Comparison of ENCODE assay signal across 8 mouse cellular contexts in the genomic region with DNA sequence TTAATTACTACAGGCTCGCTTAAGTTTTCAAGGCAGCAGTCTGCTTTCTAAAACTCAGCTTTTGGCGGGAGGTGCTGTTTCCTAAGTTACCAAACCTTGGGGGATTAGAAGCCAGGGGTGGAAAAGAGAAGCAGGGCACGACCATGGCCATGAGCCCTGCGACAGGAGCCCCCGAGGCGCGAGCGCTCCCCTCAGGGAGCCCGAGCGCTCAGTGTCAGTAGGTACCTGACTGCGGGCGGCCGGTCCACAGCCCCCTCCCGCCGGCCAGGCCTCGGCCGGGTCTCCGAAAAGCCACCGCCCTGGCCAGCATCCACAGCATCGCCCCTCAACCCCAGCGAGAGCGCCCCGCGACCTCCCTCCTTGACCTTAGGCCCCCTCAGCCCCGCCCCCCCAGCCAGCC. TPM values are rescaled to one million over a fixed set of nuclear protein-coding genes. Genes with fewer than 3 reads are reported as not detected.
DNase-seq lines count a peak whose midpoint lies in the region; ATAC-seq and TF ChIP-seq lines count a peak whose summit lies in the region.

No protein-coding gene starts in this region.

- peak; percentile 74 for ATAC-seq in kidney, postnatal 0 days (replicated peaks; ENCODE audit: low FRiP score, low read depth)
- peak; percentile 81 for ATAC-seq in embryonic facial prominence, embryonic 14.5 days (ENCODE audit: low read depth)
- ATAC-seq in intestine, postnatal 0 days: peak; percentile 58
- peak; percentile 83 for ATAC-seq in neural tube, embryonic 12.5 days (ENCODE audit: low FRiP score, low read depth)

- no peaks in the 10 kb centered on the region for H3K4me1 ChIP-seq in kidney, postnatal 0 days (replicated peaks; ENCODE audit: insufficient read depth, low read length)
- peaks cover 0 to 8% of the 10 kb centered on the region in 2 experiments; a peak in 1 of 4 replicates for H3K4me1 ChIP-seq in ES-E14 (ENCODE audit: control insufficient read depth in 2 of 2, insufficient read depth in 2 of 2, low read length in 2 of 2, poor library complexity in 1 of 2)
- H3K4me1 ChIP-seq in embryonic facial prominence, embryonic 14.5 days (ENCODE audit: control insufficient read depth, insufficient read depth, low read length): 0 out of 2 replicates have a peak, but pooled peaks cover 5% of the 10 kb centered on the region
- H3K4me1 ChIP-seq in intestine, postnatal 0 days (replicated peaks; ENCODE audit: control insufficient read depth, insufficient read depth, low read length): peaks cover 6% of the 10 kb centered on the region
- H3K4me1 ChIP-seq in neural tube, embryonic 12.5 days: peaks cover 3% of the 10 kb centered on the region; the same call in 1 of the 2 replicates

- peak overlapping the region; percentile 87 for H3K27ac ChIP-seq in kidney, postnatal 0 days
- peak overlapping the region; percentile 77 for H3K27ac ChIP-seq in ES-E14 (ENCODE audit: insufficient read depth, low read depth, low read length, poor library complexity, severe bottlenecking)
- peak overlapping the region; percentile 81 for H3K27ac ChIP-seq in embryonic facial prominence, embryonic 14.5 days (replicated peaks; ENCODE audit: low read depth, low read length)
- peak overlapping the region; percentile 94 for H3K27ac ChIP-seq in intestine, postnatal 0 days (ENCODE audit: low read depth, low read length)
- H3K27ac ChIP-seq in neural tube, embryonic 12.5 days: peak overlapping the region; percentile 10; the same call in 1 of the 2 replicates

- no peaks in the 10 kb centered on the region for H3K9me3 ChIP-seq in kidney, postnatal 0 days (replicated peaks; ENCODE audit: low read length)
- H3K9me3 ChIP-seq in ES-E14 (ENCODE audit: control insufficient read depth, insufficient read depth, low read depth, low read length): no peaks in the 10 kb centered on the region
- H3K9me3 ChIP-seq in embryonic facial prominence, embryonic 14.5 days (ENCODE audit: control insufficient read depth, low read length): no peaks in the 10 kb centered on the region
- no peaks in the 10 kb centered on the region for H3K9me3 ChIP-seq in intestine, postnatal 0 days (ENCODE audit: control insufficient read depth)
- no peaks in the 10 kb centered on the region for H3K9me3 ChIP-seq in neural tube, embryonic 12.5 days

- no peak for TF ChIP-seq CTCF in kidney, postnatal 0 days (IDR thresholded peaks at IDR 0.05; ENCODE audit: low read depth)
- TF ChIP-seq CTCF in intestine, postnatal 0 days (IDR thresholded peaks at IDR 0.05; ENCODE audit: low read depth): no peak

- H3K4me2 ChIP-seq in kidney, postnatal 0 days (ENCODE audit: low read length): peak overlapping the region; percentile 75
- peak overlapping the region; percentile 65 for H3K4me2 ChIP-seq in embryonic facial prominence, embryonic 14.5 days (ENCODE audit: low read depth, low read length)
- peak overlapping the region; percentile 79 for H3K4me2 ChIP-seq in intestine, postnatal 0 days (replicated peaks; ENCODE audit: low read depth)
- H3K4me2 ChIP-seq in neural tube, embryonic 12.5 days (replicated peaks): peak overlapping the region; percentile 66

- peak; percentile 50 for DNase-seq in kidney, postnatal 0 days (ENCODE audit: low spot score)
- no peak for DNase-seq in kidney, adult 9 months
- peak; percentile 17 for DNase-seq in ES-E14 (ENCODE audit: low read depth, low spot score)
- DNase-seq in embryonic facial prominence, embryonic 14.5 days (ENCODE audit: low spot score): peak; percentile 51
- no peak for DNase-seq in spleen, adult 18-20 months
- no peak for DNase-seq in layer of hippocampus, adult 9-10 months (ENCODE audit: low spot score)

- no peaks in the 10 kb centered on the region for H3K27me3 ChIP-seq in kidney, postnatal 0 days (ENCODE audit: insufficient read depth, low read length)
- no peaks in the 10 kb centered on the region for H3K27me3 ChIP-seq in embryonic facial prominence, embryonic 14.5 days (replicated peaks; ENCODE audit: control insufficient read depth, insufficient read depth, low read length)
- H3K27me3 ChIP-seq in intestine, postnatal 0 days (replicated peaks; ENCODE audit: control insufficient read depth, insufficient read depth, low read length): no peaks in the 10 kb centered on the region
- H3K27me3 ChIP-seq in neural tube, embryonic 12.5 days (replicated peaks): no peaks in the 10 kb centered on the region

- in situ Hi-C loops in ES-E14 (cut with MboI; ENCODE audit: low sequenced_read_pairs in 2 of 2, unreplicated experiment in 2 of 2): no loop called here

- no peaks in the 10 kb centered on the region for H3K36me3 ChIP-seq in kidney, postnatal 0 days (ENCODE audit: insufficient read depth, low read length)
- H3K36me3 ChIP-seq in ES-E14 (ENCODE audit: control insufficient read depth, insufficient read depth, low read length, poor library complexity, severe bottlenecking): peaks cover 3% of the 10 kb centered on the region; the same call in 1 of the 2 replicates
- H3K36me3 ChIP-seq in embryonic facial prominence, embryonic 14.5 days (ENCODE audit: control insufficient read depth, insufficient read depth, low read length): no peaks in the 10 kb centered on the region
- no peaks in the 10 kb centered on the region for H3K36me3 ChIP-seq in intestine, postnatal 0 days (ENCODE audit: control insufficient read depth, insufficient read depth)
- H3K36me3 ChIP-seq in neural tube, embryonic 12.5 days: no peaks in the 10 kb centered on the region

- peak overlapping the region; percentile 87 for H3K4me3 ChIP-seq in kidney, postnatal 0 days (replicated peaks; ENCODE audit: low read depth, low read length)
- H3K4me3 ChIP-seq in ES-E14 (ENCODE audit: insufficient read depth in 1 of 2, low read depth in 1 of 2, low read length in 2 of 2, poor library complexity in 1 of 2, severe bottlenecking in 1 of 2): peak overlapping the region; percentile 93 to 96
- H3K4me3 ChIP-seq in embryonic facial prominence, embryonic 14.5 days (ENCODE audit: low read depth, low read length): peak overlapping the region; percentile 80
- peak overlapping the region; percentile 84 for H3K4me3 ChIP-seq in intestine, postnatal 0 days (ENCODE audit: low read depth, low read length)
- H3K4me3 ChIP-seq in neural tube, embryonic 12.5 days: peak overlapping the region; percentile 86

- H3K9ac ChIP-seq in kidney, postnatal 0 days (ENCODE audit: low read depth, low read length): peak overlapping the region; percentile 72
- H3K9ac ChIP-seq in ES-E14 (ENCODE audit: insufficient read depth, low read depth, low read length, poor library complexity, severe bottlenecking): peak overlapping the region; percentile 94
- H3K9ac ChIP-seq in embryonic facial prominence, embryonic 14.5 days (ENCODE audit: low read depth, low read length): peak overlapping the region; percentile 78
- H3K9ac ChIP-seq in intestine, postnatal 0 days (ENCODE audit: low read depth, low read length): peak overlapping the region; percentile 96
- H3K9ac ChIP-seq in neural tube, embryonic 12.5 days: peak overlapping the region; percentile 58

- WGBS in kidney, postnatal 0 days: 1% methylated on average over 25 of the region's 25 CpGs
- WGBS in embryonic facial prominence, embryonic 14.5 days: under 1% methylated on average over 12 of the region's 25 CpGs
- WGBS in intestine, postnatal 0 days: 0% methylated on average over 25 of the region's 25 CpGs
- WGBS in neural tube, embryonic 12.5 days: 1% methylated on average over 24 of the region's 25 CpGs

TF ChIP-seq in ES-E14, 5 proteins besides CTCF, POLR2A, EP300 and RAD21:
- TF ChIP-seq CHD2 (IDR thresholded peaks at IDR 0.05; ENCODE audit: low read depth, low read length): no peak

RNA-seq across cellular contexts. Expression of gene Mplkip, which starts 0.6 kb away (rescaled TPM):
- 52.7 and 58.7 TPM in 2 replicates for polyA plus RNA-seq in kidney, postnatal 0 days (2015; fragmentation: Nextera tagmentation; extraction: Ambion mirVana)
- total RNA-seq in ES-E14 (2012; rRNA removed): 8.5 and 11.5 TPM in 2 replicates
- polyA plus RNA-seq in embryonic facial prominence, embryonic 14.5 days (2014; fragmentation: Nextera tagmentation; extraction: Ambion mirVana): 46.5 and 47.1 TPM in 2 replicates
- polyA plus RNA-seq in intestine, postnatal 0 days (2015; fragmentation: Nextera tagmentation; extraction: Ambion mirVana): 29.6 and 34.7 TPM in 2 replicates
- 52.9 and 58.7 TPM in 2 replicates for polyA plus RNA-seq in neural tube, embryonic 12.5 days (2016; fragmentation: Nextera tagmentation; extraction: Ambion mirVana)

RNA-seq across cellular contexts. Expression of gene Sugct, which starts 0.9 kb away (rescaled TPM):
- 33.1 and 35.4 TPM in 2 replicates for polyA plus RNA-seq in kidney, postnatal 0 days (2015; fragmentation: Nextera tagmentation; extraction: Ambion mirVana)
- total RNA-seq in ES-E14 (2012; rRNA removed): 0.37 and 0.80 TPM in 2 replicates
- polyA plus RNA-seq in embryonic facial prominence, embryonic 14.5 days (2014; fragmentation: Nextera tagmentation; extraction: Ambion mirVana): 3.4 and 4.9 TPM in 2 replicates
- 17.3 and 22.4 TPM in 2 replicates for polyA plus RNA-seq in intestine, postnatal 0 days (2015; fragmentation: Nextera tagmentation; extraction: Ambion mirVana)
- polyA plus RNA-seq in neural tube, embryonic 12.5 days (2016; fragmentation: Nextera tagmentation; extraction: Ambion mirVana): 3.7 and 4.0 TPM in 2 replicates

Comparison
In these comparisons a context has a peak if more than half of its experiments do, and no peak if none do; other contexts are left out.
1. DNase-seq: peak in kidney, postnatal 0 days (single experiment), ES-E14 (single experiment) and embryonic facial prominence, embryonic 14.5 days (single experiment); none in kidney, adult 9 months (single experiment), spleen, adult 18-20 months (0 of 2) and layer of hippocampus, adult 9-10 months (single experiment).
2. H3K27ac ChIP-seq: peak in every context shown above with its lines; median percentile 94 in intestine, postnatal 0 days; 87 in kidney, postnatal 0 days; 81 in embryonic facial prominence, embryonic 14.5 days; 77 in ES-E14; 10 in neural tube, embryonic 12.5 days.
3. Peak in every context shown above with its lines, with median percentiles within 50 percentile points of each other: ATAC-seq, H3K4me2 ChIP-seq, H3K4me3 ChIP-seq and H3K9ac ChIP-seq.